Mouse (Mus musculus) layer of hippocampus, postnatal 10 days (tissue): Measurements from ENCODE around the gene Olfr773. TPM values are rescaled to one million over a fixed set of nuclear protein-coding genes. Genes with fewer than 3 reads are reported as not detected.
"Not testable (repeated sequence)": the region's sequence is repeated elsewhere in the genome, so short reads cannot be mapped to it uniquely, and the experiment has no call there.

Experiments used
- DNase-seq, 2 experiments: peaks; one replicate each; pipeline ENCODE4 v3.0.0; 2021; ENCODE audit warnings: low spot score in 2 of 2
- long read RNA-seq: library from polyadenylated mRNA; stranded (forward); transcript quantifications from one replicate; pipeline ENCODE4 v2.0.0, GENCODE M21; 2023
- total RNA-seq, 2 experiments: library from RNA; stranded (reverse); gene quantifications; 2 replicates each; pipeline ENCODE4 v1.2.3; 2021

Gene Olfr773
- not detected for total RNA-seq
- long read RNA-seq = 0 reads

DNA sequence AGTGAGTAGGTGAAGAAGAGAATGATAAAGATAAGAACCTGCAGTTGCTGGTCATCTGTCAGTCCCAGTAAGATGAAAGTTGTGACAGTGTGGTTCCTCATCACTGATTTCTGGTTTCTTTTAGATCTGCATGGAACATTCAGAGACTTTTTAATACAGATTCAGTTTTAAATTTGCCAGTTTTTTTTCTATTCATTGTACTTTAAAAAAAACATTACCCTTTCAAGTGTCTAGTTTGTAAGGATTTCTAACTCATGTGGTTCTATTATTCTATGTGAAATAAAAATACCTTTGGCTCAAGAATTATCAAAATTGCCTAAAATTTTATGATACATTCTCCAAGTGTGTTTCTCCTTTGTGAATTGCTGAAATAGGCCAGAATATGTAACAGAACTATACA lies at the start of gene Olfr773:
Gene Olfr773 (minus strand): TSS at position 101 of the 400 bp plus-strand sequence.
- DNase-seq = not testable (repeated sequence)

DNA sequence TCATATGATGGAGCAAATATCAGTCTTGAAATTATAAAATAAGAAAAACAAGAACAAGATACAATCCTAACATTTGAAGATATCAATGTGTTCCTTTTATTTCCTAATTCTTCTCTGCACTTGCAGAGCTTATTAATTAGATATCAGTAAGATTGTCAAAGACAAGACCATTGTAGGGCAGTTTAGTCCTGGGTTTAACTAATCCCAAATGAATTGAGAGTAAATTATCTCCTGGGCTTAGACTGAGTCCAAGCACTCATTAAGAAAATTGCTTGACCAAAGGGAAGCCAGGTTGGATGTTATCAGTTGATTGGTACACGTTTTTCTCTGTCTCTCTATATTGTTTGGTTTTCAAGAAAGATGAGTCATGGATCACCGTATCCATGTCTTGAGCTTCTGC lies 48.7 kb upstream of the Olfr773 start, which contains the start of gene Olfr774:
Gene Olfr774 (plus strand): TSS at position 301 of the 400 bp plus-strand sequence.
- no peak for DNase-seq

DNA sequence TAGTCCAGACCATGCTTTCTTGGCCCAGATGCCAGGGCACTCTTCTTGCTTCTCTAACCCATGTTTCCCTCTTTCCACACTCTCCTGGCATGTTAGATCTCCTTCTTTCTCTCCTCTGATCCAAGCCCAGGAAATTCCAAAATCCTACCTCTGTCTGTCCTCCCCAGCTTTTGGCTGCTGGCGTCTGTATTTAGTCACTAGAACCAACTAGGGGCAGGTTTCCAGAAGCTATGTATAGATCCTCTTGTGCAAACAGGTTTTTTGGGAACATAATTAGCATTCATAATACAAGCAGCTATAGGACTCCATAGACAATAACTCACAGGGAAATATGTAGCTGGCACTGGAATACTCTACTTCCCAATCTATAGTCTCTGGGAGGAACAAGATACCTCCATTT lies 43.5 kb upstream of the Olfr773 start:
- no peak for DNase-seq

DNA sequence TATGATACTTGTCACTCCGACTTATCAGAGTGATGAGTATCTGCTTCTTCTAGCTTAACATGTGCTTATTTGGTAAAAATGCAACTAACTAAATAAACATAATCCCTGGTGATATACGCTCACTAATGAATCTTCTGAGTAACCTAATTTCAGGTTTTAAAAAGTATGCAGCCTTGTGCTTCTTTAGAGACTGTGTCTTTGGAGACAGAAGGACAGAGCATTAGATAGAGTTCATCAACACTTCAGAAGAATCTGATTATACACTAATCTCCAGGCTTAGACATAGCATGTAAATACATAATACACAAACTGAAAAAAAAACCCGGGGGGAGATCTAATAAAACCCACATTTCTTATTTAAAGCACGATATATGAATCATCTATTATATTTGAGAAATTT lies 9.4 kb downstream of the Olfr773 start, which contains the start of gene Olfr772:
Gene Olfr772 (minus strand): TSS at position 101 of the 400 bp plus-strand sequence.
- not testable (repeated sequence) for DNase-seq

DNA sequence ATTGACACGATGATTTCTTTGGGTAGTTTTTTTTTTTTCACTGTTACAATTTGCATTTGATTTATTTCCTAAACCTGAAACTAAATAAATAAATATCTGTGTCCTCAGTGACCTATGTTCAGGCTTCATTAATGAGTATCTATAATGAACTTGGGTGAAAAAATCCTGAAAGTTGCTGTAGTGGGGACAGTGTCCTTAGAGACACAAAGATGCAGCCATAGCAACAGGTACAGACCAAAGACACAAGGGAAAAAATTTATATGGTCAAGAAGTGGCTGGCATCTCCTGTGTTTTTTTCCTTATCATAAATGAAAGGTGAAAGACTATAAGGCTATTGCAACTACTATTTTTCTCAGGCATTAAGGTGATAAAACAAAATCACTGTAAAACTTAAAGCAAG lies 22.6 kb downstream of the Olfr773 start, which contains the start of gene Olfr771:
Gene Olfr771 (minus strand): TSS at position 101 of the 400 bp plus-strand sequence.
- no peak for DNase-seq

DNA sequence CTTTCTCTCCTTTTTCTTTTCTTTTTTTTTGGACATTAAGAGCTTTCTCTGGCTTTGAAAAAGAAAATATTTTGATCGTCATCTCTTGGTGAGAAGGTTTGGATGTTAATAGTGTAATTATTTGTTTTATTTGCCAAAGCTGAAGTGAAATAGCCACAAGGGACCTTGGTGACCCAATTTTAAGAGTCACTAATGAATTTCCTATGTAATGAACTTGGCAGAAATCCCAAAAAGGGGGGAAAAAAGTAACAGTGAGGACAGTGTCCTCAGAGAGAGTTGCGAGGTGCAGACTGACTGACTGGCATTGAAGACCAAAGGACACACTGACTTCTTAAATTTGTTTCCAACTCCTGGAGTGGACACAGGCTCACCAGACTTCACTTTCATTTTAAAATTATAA lies 48.3 kb downstream of the Olfr773 start, which contains the start of gene Olfr770:
Gene Olfr770 (minus strand): TSS at position 101 of the 400 bp plus-strand sequence.
- no peak for DNase-seq

Other genes with a start within 250 kb of the Olfr773 start
- gene Mettl7b, start 226.4 kb downstream of the Olfr773 start, total RNA-seq = not detected
- not detected for gene Olfr9, start 198.0 kb downstream of the Olfr773 start, total RNA-seq
- gene Olfr763, start 176.6 kb downstream of the Olfr773 start, total RNA-seq = not detected
- not detected for gene Olfr764-ps1, start 147.5 kb downstream of the Olfr773 start, total RNA-seq
- gene Olfr765, start 137.4 kb downstream of the Olfr773 start, total RNA-seq = not detected
- gene Olfr766-ps1, start 118.4 kb downstream of the Olfr773 start, total RNA-seq = not detected
- gene Olfr767, start 104.5 kb downstream of the Olfr773 start, total RNA-seq = under 1 TPM in 1 of 2 experiments, not detected in 1; 0.07 TPM
- gene Olfr768, start 88.0 kb downstream of the Olfr773 start, total RNA-seq = not detected
- not detected for gene Olfr769, start 69.6 kb downstream of the Olfr773 start, total RNA-seq
- not detected for gene Olfr770, start 48.4 kb downstream of the Olfr773 start, total RNA-seq
- not detected for gene Olfr771, start 22.7 kb downstream of the Olfr773 start, total RNA-seq
- gene Olfr772, start 9.5 kb downstream of the Olfr773 start, total RNA-seq = not detected
- not detected for gene Olfr774, start 48.8 kb upstream of the Olfr773 start, total RNA-seq
- not detected for gene Olfr775, start 61.0 kb upstream of the Olfr773 start, total RNA-seq
- not detected for gene Olfr776, start 71.7 kb upstream of the Olfr773 start, total RNA-seq
- not detected for gene Olfr777, start 84.1 kb upstream of the Olfr773 start, total RNA-seq
- not detected for gene Olfr780, start 130.7 kb upstream of the Olfr773 start, total RNA-seq
- not detected for gene Olfr781, start 141.4 kb upstream of the Olfr773 start, total RNA-seq
- gene Olfr782, start 161.4 kb upstream of the Olfr773 start, total RNA-seq = not detected
- under 1 TPM in 1 of 2 experiments, not detected in 1; 0.18 TPM for gene Olfr784, start 196.7 kb upstream of the Olfr773 start, total RNA-seq
- not detected for gene Olfr785, start 218.0 kb upstream of the Olfr773 start, total RNA-seq
- not detected for gene Olfr786, start 239.9 kb upstream of the Olfr773 start, total RNA-seq